Comparison of ENCODE assay signal across 28 mouse cellular contexts in the genomic region with DNA sequence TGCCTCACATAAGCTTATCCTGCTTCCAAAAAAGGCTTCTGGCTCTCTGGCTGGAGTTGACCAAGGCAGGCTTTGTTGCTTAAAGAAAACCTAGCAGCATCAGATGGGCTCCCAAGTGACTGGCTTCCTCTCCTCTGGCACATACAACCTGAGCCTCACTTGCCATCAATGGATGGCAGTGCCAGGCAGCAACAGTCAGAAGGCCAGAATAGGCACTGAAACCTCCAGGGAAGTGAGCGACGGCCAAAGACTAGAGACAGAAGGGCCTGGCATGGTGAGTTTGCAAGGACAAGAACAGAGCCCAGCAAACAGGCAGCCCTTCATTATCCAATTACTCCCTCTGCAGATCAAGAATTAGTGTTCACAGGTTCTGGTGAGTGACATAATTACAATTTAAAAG.
DNase-seq lines count a peak whose midpoint lies in the region; ATAC-seq and TF ChIP-seq lines count a peak whose summit lies in the region.
"Had no signal": no experiment of that assay in that cellular context is flagged by ENCODE, and none has a peak within 500 bp of the region (broad histone marks: within the 10 kb centered on the region; RNA-seq: fewer than 3 reads in every experiment).

No protein-coding gene starts in this region.

- H3K4me1 ChIP-seq in forebrain, embryonic 16.5 days (replicated peaks; ENCODE audit: control insufficient read depth, insufficient read depth, low read length) = no peaks in the 10 kb centered on the region
- peaks cover 3% of the 10 kb centered on the region; the same call in 1 of the 2 replicates for H3K4me1 ChIP-seq in forebrain, embryonic 15.5 days
- H3K4me1 ChIP-seq: embryonic facial prominence, embryonic 12.5 days; heart, embryonic 15.5 days; limb, embryonic 15.5 days had no signal

- no peaks in the 10 kb centered on the region for H3K36me3 ChIP-seq in forebrain, embryonic 16.5 days (ENCODE audit: control insufficient read depth, insufficient read depth)
- H3K36me3 ChIP-seq in forebrain, embryonic 15.5 days = no peaks in the 10 kb centered on the region
- H3K36me3 ChIP-seq: embryonic facial prominence, embryonic 12.5 days; G1E; heart, embryonic 15.5 days; limb, embryonic 15.5 days had no signal

- 31% methylated on average over 2 of the region's 2 CpGs for WGBS in forebrain, embryonic 16.5 days
- 34% methylated on average over 2 of the region's 2 CpGs for WGBS in forebrain, embryonic 15.5 days

- H3K27ac ChIP-seq in forebrain, embryonic 16.5 days (ENCODE audit: low read length) = no peak overlapping the region
- H3K27ac ChIP-seq in forebrain, embryonic 15.5 days (replicated peaks) = no peak overlapping the region
- H3K27ac ChIP-seq: embryonic facial prominence, embryonic 12.5 days; forebrain, embryonic 13.5 days; heart, embryonic 15.5 days; limb, embryonic 15.5 days; liver, embryonic 14.5 days had no signal

- H3K4me3 ChIP-seq in forebrain, embryonic 16.5 days (replicated peaks; ENCODE audit: low read length) = no peak overlapping the region
- H3K4me3 ChIP-seq in forebrain, embryonic 15.5 days = no peak overlapping the region
- H3K4me3 ChIP-seq: embryonic facial prominence, embryonic 12.5 days; forebrain, embryonic 13.5 days; heart, embryonic 15.5 days; limb, embryonic 15.5 days; megakaryocyte, embryonic 14.5 days; myocyte had no signal

- H3K4me2 ChIP-seq in forebrain, embryonic 16.5 days (ENCODE audit: low read length) = no peak overlapping the region
- no peak overlapping the region for H3K4me2 ChIP-seq in forebrain, embryonic 15.5 days (replicated peaks)
- H3K4me2 ChIP-seq: embryonic facial prominence, embryonic 12.5 days; forebrain, embryonic 13.5 days; heart, embryonic 15.5 days; limb, embryonic 15.5 days; lung, embryonic 14.5 days had no signal

- TF ChIP-seq CTCF in brain, embryonic 14.5 days (IDR thresholded peaks at IDR 0.05; ENCODE audit: borderline replicate concordance, extremely low read depth, insufficient read depth, insufficient read length) = no peak

- H3K9me3 ChIP-seq in forebrain, embryonic 16.5 days (ENCODE audit: control insufficient read depth, low read length) = no peaks in the 10 kb centered on the region
- no peaks in the 10 kb centered on the region for H3K9me3 ChIP-seq in forebrain, embryonic 15.5 days
- H3K9me3 ChIP-seq: embryonic facial prominence, embryonic 12.5 days; forebrain, embryonic 13.5 days; G1E; heart, embryonic 15.5 days; limb, embryonic 15.5 days; megakaryocyte, embryonic 14.5 days had no signal

- DNase-seq in MN1 (ENCODE audit: low spot score) = peak; percentile 81
- DNase-seq in brain, embryonic 14.5 days (ENCODE audit: low read depth) = peak; percentile 47
- DNase-seq in cerebellum, adult 9-10 months = peak; percentile 73
- no peak for DNase-seq in kidney, adult 8-10 months
- DNase-seq in neural tube, embryonic 10.5 days (ENCODE audit: extremely low spot score, low spot score) = no peak
- no peak for DNase-seq in kidney, adult 11 months
- DNase-seq: adrenal gland, postnatal 25 days; B cell, adult 2 months; gastrocnemius, postnatal 25 days; heart, postnatal 36 days; kidney, postnatal 4 days; layer of hippocampus, adult 9-11 months; lung, embryonic 14.5 days; midbrain, embryonic 14.5 days had no signal

- 0 out of 2 replicates have a peak, but pooled peaks have one; percentile 15 for ATAC-seq in forebrain, embryonic 16.5 days
- no peak for ATAC-seq in forebrain, embryonic 15.5 days (replicated peaks)
- ATAC-seq: activated CD4-positive, CD25-positive, alpha-beta regulatory T cell, adult 4 months; forebrain, embryonic 13.5 days; hindbrain, embryonic 16.5 days; intestine, postnatal 0 days had no signal

- no peak overlapping the region for H3K9ac ChIP-seq in forebrain, embryonic 16.5 days (replicated peaks; ENCODE audit: low read depth, low read length)
- H3K9ac ChIP-seq in forebrain, embryonic 15.5 days (replicated peaks) = no peak overlapping the region
- H3K9ac ChIP-seq: embryonic facial prominence, embryonic 12.5 days; forebrain, embryonic 13.5 days; heart, embryonic 15.5 days; limb, embryonic 15.5 days; liver, embryonic 14.5 days; lung, embryonic 14.5 days had no signal

- TF ChIP-seq POLR2A in brain, embryonic 14.5 days (IDR thresholded peaks at IDR 0.05; ENCODE audit: borderline replicate concordance, extremely low read depth, insufficient read depth, insufficient read length, poor library complexity, severe bottlenecking) = no peak

- H3K27me3 ChIP-seq in forebrain, embryonic 16.5 days (replicated peaks; ENCODE audit: control insufficient read depth, insufficient read depth, low read length) = no peaks in the 10 kb centered on the region
- H3K27me3 ChIP-seq in forebrain, embryonic 15.5 days = no peaks in the 10 kb centered on the region
- H3K27me3 ChIP-seq: CH12.LX; embryonic facial prominence, embryonic 12.5 days; forebrain, embryonic 13.5 days; heart, embryonic 15.5 days; limb, embryonic 15.5 days had no signal

Comparison
In these comparisons a context has a peak if more than half of its experiments do, and no peak if none do; other contexts are left out.
1. DNase-seq: peak in MN1 (single experiment), brain, embryonic 14.5 days (single experiment) and cerebellum, adult 9-10 months (single experiment); none in kidney, adult 8-10 months (0 of 2), neural tube, embryonic 10.5 days (single experiment) and kidney, adult 11 months (single experiment).